Mouse (Mus musculus): ENCODE measurements around the gene Pih1d1. TPM values are rescaled to one million over a fixed set of nuclear protein-coding genes. Genes with fewer than 3 reads are reported as not detected.
"Not testable (repeated sequence)": the region's sequence is repeated elsewhere in the genome, so short reads cannot be mapped to it uniquely, and the experiment has no call there.

The Pih1d1 gene
- polyA plus RNA-seq, 1 experiment from 2014 or later: 68.2 TPM

- H3K27me3 ChIP-seq: peaks cover 50% of the 10 kb centered on the region
- ChIA-PET CTCF (no interaction called here), POLR2A (no interaction called here)
- TF ChIP-seq CTCF (IDR thresholded peaks at IDR 0.05): no peak
- DNase-seq (ENCODE audit: low read depth, low spot score): no peak
- no peak for ATAC-seq
- in situ Hi-C loops (cut with MboI; ENCODE audit: low pct_unique_long_range_greater_than_20kb): loop anchor here (10.0 kb wide), 1 partner anchor 187 kb away; no protein-coding TSS in a partner anchor
Observed at GRCm38 (mm10) chr7:45167761-45168445, 13.8 kb downstream of the Pih1d1 start.

GRCm38 (mm10) chr7:45168656-45169055 lies 14.6 kb downstream of the Pih1d1 start:
- in situ Hi-C loops (cut with MboI; ENCODE audit: low pct_unique_long_range_greater_than_20kb): loop anchor here (10.0 kb wide), 1 partner anchor 186 kb away; no protein-coding TSS in a partner anchor
- no peak for TF ChIP-seq CTCF (IDR thresholded peaks at IDR 0.05)
- CTCF ChIA-PET: no interaction called here
- POLR2A ChIA-PET: no interaction called here
- H3K27me3 ChIP-seq: peaks cover 46% of the 10 kb centered on the region
- DNase-seq (ENCODE audit: low read depth, low spot score): no peak
- ATAC-seq: no peak

- POLR2A ChIA-PET: no interaction called here
Observed at GRCm38 (mm10) chr7:45169495-45169894, 15.4 kb downstream of the Pih1d1 start.

GRCm38 (mm10) chr7:45172974-45173373 lies 18.9 kb downstream of the Pih1d1 start:
- in situ Hi-C loops (cut with MboI; ENCODE audit: low pct_unique_long_range_greater_than_20kb): no loop called here
- POLR2A ChIA-PET: no interaction called here
- no peak for TF ChIP-seq CTCF (IDR thresholded peaks at IDR 0.05)
- CTCF ChIA-PET: interaction anchor here (1.0 kb wide), 1 partner anchor 10 kb away, joined by 3 read pairs; no protein-coding TSS in a partner anchor
- DNase-seq (ENCODE audit: low read depth, low spot score) (no peak), ATAC-seq (no peak)
- peaks cover 37% of the 10 kb centered on the region for H3K27me3 ChIP-seq

More at GRCm38 (mm10) chr7:45169495-45169894, 15.4 kb downstream of the Pih1d1 start:
- CTCF ChIA-PET: no interaction called here
- H3K27me3 ChIP-seq: peaks cover 41% of the 10 kb centered on the region
- in situ Hi-C loops (cut with MboI; ENCODE audit: low pct_unique_long_range_greater_than_20kb): loop anchor here (10.0 kb wide), 1 partner anchor 185 kb away; no protein-coding TSS in a partner anchor
- no peak for TF ChIP-seq CTCF (IDR thresholded peaks at IDR 0.05)
- no peak for DNase-seq (ENCODE audit: low read depth, low spot score)
- ATAC-seq: no peak

- POLR2A ChIA-PET; DNase-seq (ENCODE audit: low read depth, low spot score); in situ Hi-C loops (cut with MboI; ENCODE audit: low pct_unique_long_range_greater_than_20kb); ATAC-seq: not testable (repeated sequence)
- CTCF ChIA-PET: interaction anchor here (0.9 to 2.0 kb wide), 2 partner anchors 11 to 25 kb away, joined by 4 to 6 read pairs; no protein-coding TSS in a partner anchor
- peaks cover 29% of the 10 kb centered on the region for H3K27me3 ChIP-seq
Observed at GRCm38 (mm10) chr7:45173772-45174171, 19.7 kb downstream of the Pih1d1 start.

GRCm38 (mm10) chr7:45174567-45175280 lies 20.6 kb downstream of the Pih1d1 start:
- DNase-seq (ENCODE audit: low read depth, low spot score): no peak
- ATAC-seq: no peak
- TF ChIP-seq CTCF (IDR thresholded peaks at IDR 0.05): no peak
- in situ Hi-C loops (cut with MboI; ENCODE audit: low pct_unique_long_range_greater_than_20kb): no loop called here
- ChIA-PET CTCF (interaction anchor here (0.9 to 2.0 kb wide), 2 partner anchors 12 to 24 kb away, joined by 4 to 6 read pairs; no protein-coding TSS in a partner anchor), POLR2A (interaction anchor here (0.6 to 0.8 kb wide), 2 partner anchors 12 to 154 kb away, joined by 3 read pairs; no protein-coding TSS in a partner anchor)
- peaks cover 31% of the 10 kb centered on the region for H3K27me3 ChIP-seq

- ATAC-seq: no peak
- no peak for TF ChIP-seq CTCF (IDR thresholded peaks at IDR 0.05)
- H3K27me3 ChIP-seq: peaks cover 35% of the 10 kb centered on the region
- ChIA-PET POLR2A (interaction anchor here (0.6 kb wide), 2 partner anchors 50 to 80 kb away, joined by 3 to 4 read pairs; no protein-coding TSS in a partner anchor), CTCF (interaction anchor here (2.0 kb wide), 1 partner anchor 13 kb away, joined by 6 read pairs; no protein-coding TSS in a partner anchor)
- no peak for DNase-seq (ENCODE audit: low read depth, low spot score)
- in situ Hi-C loops (cut with MboI; ENCODE audit: low pct_unique_long_range_greater_than_20kb): no loop called here
Observed at GRCm38 (mm10) chr7:45175398-45175797, 21.3 kb downstream of the Pih1d1 start.

- in situ Hi-C loops (cut with MboI; ENCODE audit: low pct_unique_long_range_greater_than_20kb): no loop called here
- H3K27me3 ChIP-seq: peaks cover 40% of the 10 kb centered on the region
Observed at GRCm38 (mm10) chr7:45175929-45176328, 21.8 kb downstream of the Pih1d1 start.

GRCm38 (mm10) chr7:45176356-45176755 lies 22.3 kb downstream of the Pih1d1 start:
- no peak for TF ChIP-seq CTCF (IDR thresholded peaks at IDR 0.05)
- in situ Hi-C loops (cut with MboI; ENCODE audit: low pct_unique_long_range_greater_than_20kb): no loop called here
- CTCF ChIA-PET: no interaction called here
- H3K27me3 ChIP-seq: peaks cover 44% of the 10 kb centered on the region
- DNase-seq (ENCODE audit: low read depth, low spot score): no peak
- POLR2A ChIA-PET: no interaction called here
- ATAC-seq: no peak

More at GRCm38 (mm10) chr7:45175929-45176328, 21.8 kb downstream of the Pih1d1 start:
- TF ChIP-seq CTCF (IDR thresholded peaks at IDR 0.05): no peak
- ChIA-PET CTCF (interaction anchor here (2.0 kb wide), 1 partner anchor 13 kb away, joined by 6 read pairs; no protein-coding TSS in a partner anchor), POLR2A (interaction anchor here (0.6 kb wide), 2 partner anchors 49 to 81 kb away, joined by 3 to 4 read pairs; no protein-coding TSS in a partner anchor)
- DNase-seq (ENCODE audit: low read depth, low spot score) (no peak), ATAC-seq (no peak)

- ChIA-PET CTCF (no interaction called here), POLR2A (no interaction called here)
- DNase-seq (ENCODE audit: low read depth, low spot score) (no peak), ATAC-seq (no peak)
- no peak for TF ChIP-seq CTCF (IDR thresholded peaks at IDR 0.05)
- in situ Hi-C loops (cut with MboI; ENCODE audit: low pct_unique_long_range_greater_than_20kb): no loop called here
- H3K27me3 ChIP-seq: peaks cover 54% of the 10 kb centered on the region
Observed at GRCm38 (mm10) chr7:45178550-45178949, 24.4 kb downstream of the Pih1d1 start.

- CTCF ChIA-PET: no interaction called here
- POLR2A ChIA-PET: no interaction called here
- TF ChIP-seq CTCF (IDR thresholded peaks at IDR 0.05): no peak
- in situ Hi-C loops (cut with MboI; ENCODE audit: low pct_unique_long_range_greater_than_20kb): no loop called here
- H3K27me3 ChIP-seq: peaks cover 62% of the 10 kb centered on the region
- ATAC-seq: no peak
- DNase-seq (ENCODE audit: low read depth, low spot score): no peak
Observed at GRCm38 (mm10) chr7:45179469-45179868, 25.4 kb downstream of the Pih1d1 start, which contains the start of gene Gfy. Gene Gfy (minus strand): TSS chr7:45179569.

Data from Patski (cell line).